Mouse (Mus musculus) heart, postnatal 4 days (tissue): ENCODE results near the gene Pou6f2. TPM values are rescaled to one million over a fixed set of nuclear protein-coding genes. Genes with fewer than 3 reads are reported as not detected.

Experiments used
- DNase-seq: peaks from one replicate; pipeline ENCODE4 v3.0.0; 2021
- total RNA-seq, 2 experiments: library from RNA; stranded (reverse); gene quantifications; 2 replicates each; pipeline ENCODE4 v1.2.3; 2021

Gene Pou6f2
- total RNA-seq, 2 experiments from 2014 or later = 0.21 to 0.34 TPM

- no peak for DNase-seq
Measured at GRCm38 (mm10) chr13:18211242-18211641, 186.2 kb downstream of the Pou6f2 start.

DNA sequence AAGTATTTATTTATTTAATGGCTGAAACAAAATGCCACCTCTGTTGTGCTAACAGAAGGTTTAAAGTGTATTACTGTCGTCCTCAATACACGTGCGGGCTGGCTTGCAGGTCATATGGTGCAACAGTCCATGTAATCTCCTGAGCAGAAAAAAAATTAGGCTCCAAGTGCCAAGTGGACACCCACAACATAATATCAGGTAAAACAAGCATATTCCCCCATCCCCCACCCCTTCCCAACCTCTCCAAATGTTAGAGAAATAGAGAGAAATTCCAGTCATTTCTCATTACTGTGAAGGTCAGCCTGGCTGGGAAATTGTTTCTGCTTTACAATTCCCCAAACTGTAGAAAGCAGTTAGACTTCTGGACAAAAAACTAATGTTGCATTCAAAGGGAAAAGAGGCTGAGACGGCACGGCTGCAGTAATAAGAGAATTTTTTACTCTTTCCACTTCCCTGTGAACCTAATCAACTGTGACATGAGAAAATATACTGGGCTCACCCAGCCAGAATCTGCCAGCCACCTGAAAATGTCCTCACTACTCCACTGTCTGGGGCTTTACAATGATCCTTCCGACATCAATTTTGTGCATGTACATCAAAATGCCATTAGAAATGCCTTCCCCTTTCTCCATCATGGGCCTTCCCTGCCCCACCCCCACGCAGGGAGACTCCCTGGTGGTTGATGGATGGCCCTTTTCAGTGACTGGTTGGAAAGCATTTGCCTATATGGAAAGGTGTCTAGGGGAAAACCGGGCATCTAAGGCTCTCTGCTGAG, 192.8 kb downstream of the Pou6f2 start:
- DNase-seq = no peak

GRCm38 (mm10) chr13:18174003-18174402, 223.5 kb downstream of the Pou6f2 start:
- DNase-seq = peak; percentile 34

GRCm38 (mm10) chr13:18173021-18173420, 224.5 kb downstream of the Pou6f2 start:
- no peak for DNase-seq

DNA sequence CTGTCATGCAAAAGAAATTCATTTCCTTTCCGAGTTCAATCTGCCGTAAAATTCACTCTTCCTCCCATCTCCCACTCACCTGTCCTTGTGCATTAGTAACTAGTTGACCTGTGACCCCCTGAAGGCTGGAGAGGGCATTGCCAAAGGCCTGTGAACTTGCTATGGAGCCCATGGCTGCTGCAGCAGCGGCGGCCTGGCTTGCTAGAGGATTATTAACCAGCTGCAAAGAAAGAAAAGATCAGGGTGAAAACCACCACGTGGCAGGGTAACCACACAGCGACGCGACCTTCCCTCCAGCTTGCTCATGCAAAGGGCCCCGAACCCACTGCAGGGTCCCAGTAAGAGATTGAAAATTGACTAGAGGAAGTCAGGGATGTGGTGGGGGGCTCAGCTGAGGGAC, 225.2 kb downstream of the Pou6f2 start:
- DNase-seq = no peak

GRCm38 (mm10) chr13:18164182-18164581, 233.3 kb downstream of the Pou6f2 start:
- no peak for DNase-seq

DNA sequence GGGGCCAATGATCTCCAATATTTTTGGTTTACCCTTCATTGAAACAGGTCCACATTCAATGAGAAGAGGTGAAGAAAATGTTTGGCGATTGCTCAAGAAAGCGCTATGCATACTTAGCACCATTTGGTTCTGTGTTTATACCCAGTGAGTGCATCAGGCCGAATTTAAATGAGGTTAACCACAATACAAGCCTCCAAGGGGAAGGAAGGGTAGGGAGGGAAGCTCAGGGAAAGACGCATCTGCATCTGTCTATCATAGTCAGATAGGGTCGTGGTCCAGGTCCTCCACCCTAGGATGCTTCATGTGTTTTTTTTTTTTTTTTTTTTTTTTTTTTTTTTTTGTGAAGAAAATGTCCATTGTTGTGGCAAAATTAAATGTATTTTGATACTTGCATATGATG, 236.9 kb downstream of the Pou6f2 start:
- DNase-seq = no peak

- no peak for DNase-seq
Measured at GRCm38 (mm10) chr13:18153949-18154582, 243.4 kb downstream of the Pou6f2 start.

- no peak for DNase-seq
Measured at GRCm38 (mm10) chr13:18133646-18134045, 263.8 kb downstream of the Pou6f2 start.

GRCm38 (mm10) chr13:18133193-18133592, 264.3 kb downstream of the Pou6f2 start:
- no peak for DNase-seq

DNA sequence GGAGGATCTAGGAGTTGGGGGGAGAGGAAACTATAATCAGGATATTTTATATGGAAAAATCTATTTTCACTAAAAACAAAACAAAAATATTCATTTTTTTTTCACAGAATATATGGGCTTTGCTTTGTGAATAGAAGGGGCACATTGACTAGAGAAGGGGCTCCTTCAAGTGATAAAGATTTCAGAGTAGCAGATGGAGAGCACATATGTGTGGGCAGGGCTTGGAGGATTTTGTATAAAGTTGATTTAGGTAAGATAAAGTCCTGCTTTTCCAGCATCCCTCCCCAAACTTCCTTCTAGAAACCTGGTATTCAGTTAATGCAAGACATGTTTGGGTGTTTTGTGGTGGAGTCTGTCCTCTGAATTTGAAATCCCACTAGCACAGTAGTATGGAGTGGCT, 266.2 kb downstream of the Pou6f2 start:
- DNase-seq = no peak

GRCm38 (mm10) chr13:18129697-18130096, 267.8 kb downstream of the Pou6f2 start:
- no peak for DNase-seq

DNA sequence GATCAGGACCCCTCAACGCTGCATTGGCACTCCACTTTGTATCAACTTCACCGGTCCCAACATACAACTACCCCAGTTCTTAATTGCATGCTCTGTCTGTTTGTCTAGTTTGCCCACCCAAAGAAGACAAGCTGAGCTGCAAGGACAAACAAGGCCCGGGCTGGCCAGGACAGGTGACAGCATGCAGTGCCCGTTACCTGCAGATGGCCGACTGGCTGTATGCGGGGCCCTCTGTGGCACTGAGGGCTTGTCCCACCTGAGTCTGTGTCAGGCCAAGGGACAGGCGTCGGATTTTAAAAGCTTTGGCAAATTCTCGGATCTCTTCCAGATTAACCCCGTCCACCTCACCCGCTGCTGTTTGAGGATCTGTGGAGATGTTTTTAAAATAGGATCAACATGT, 268.7 kb downstream of the Pou6f2 start:
- no peak for DNase-seq

DNA sequence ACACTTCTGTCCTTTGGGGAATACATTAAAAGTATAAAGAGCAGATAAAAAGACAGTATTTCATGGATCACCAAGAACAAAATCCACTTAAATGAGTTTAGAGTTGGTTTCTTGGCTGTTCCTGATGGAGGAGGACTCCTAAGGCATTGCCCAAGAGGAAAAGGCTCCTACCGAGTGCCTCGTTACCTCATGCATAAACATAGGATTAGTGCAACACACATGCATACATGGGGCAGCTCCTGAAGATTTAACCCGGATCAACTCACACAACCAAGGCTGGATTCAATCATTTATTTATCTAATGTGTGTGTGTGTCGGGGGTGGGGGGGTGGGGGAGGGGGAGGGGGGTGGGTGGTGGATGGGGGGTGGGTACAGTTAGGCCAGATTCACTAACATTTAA, 269.4 kb downstream of the Pou6f2 start:
- no peak for DNase-seq

DNA sequence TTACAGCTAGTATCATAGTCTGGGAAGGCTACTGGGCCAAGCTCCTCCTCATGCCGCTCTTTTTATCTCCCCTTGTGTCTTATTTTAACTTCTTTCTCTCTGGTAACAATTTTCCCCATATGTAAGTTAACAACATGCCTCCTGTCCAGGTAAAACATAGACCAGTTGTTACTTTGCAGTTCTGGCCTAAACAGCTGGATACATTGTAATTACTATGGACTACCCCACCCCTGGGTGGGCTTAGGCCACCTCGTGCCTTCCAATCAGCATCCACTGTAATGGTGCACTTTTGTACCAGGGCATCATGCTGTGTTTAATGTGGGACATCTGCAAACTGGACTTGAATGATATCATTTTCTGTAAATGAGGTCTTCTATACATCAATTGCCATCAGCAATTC, 271.4 kb downstream of the Pou6f2 start:
- no peak for DNase-seq

GRCm38 (mm10) chr13:18125226-18126000, 272.1 kb downstream of the Pou6f2 start:
- DNase-seq = no peak

DNA sequence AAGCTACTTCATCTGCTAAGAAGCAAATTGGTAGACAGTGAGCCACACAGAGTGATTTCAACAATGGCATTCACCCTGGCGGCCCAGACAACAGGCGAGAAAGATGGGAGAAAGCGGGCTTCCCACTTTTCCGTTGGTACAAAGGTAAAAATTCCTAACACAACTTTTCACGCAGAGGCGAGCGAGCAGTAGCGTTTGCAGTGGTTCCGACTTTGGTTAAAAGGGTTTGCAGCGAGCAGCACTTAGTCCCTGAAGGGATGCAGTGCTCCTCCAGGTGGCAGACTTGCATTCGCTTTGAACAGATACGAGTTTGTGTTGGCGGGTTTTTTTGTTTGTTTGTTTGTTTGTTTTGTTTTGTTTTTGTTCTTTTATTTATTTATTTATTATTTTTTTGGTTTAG, 273.1 kb downstream of the Pou6f2 start:
- DNase-seq = peak; percentile 55

- DNase-seq = no peak
Measured at GRCm38 (mm10) chr13:18120406-18120805, 277.1 kb downstream of the Pou6f2 start.

DNA sequence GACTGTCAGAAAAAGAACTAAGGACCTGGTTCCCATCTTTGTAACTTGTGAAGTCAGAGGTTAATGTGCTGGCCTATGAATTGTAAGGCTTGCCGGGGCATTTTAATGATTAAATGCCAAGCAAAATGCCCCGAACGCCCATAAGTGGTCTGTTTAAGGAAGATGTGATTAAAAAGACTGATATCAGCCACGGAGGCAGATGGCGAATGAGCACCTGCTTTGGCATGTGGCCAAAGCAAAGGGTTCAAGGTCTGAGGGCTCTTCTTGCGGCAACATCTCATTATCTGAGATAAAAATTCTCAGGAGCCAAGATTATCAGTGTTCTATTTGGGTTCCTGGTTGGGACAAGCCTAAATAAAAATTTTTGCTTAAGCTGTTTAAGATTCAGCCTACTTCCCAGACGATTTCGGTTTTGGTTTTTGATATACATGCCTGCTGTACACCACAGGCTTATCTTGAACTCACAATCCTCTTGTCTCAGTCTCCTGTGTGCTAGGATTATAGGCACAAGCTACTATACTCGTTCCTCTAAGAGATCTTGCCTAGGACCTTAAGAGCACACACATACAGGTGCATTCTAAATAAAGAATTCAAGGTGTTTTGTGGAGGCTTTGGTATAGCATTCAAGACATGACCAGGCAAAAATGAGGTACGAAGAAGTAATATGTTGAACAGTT, 315.9 kb downstream of the Pou6f2 start:
- DNase-seq = no peak
